Mouse (Mus musculus) forebrain, embryonic 12.5 days (tissue): ENCODE measurements at regions not wholly inside any gene's neighbourhood (a gene's known extent, or its start where the extent isn't known, plus 50 kb on each side); places are given as distances from the start of the nearest gene placed in this dataset.

Source experiments
- ATAC-seq: fragments of 200-750 bp; cut with Nextera tagmentation; 2 replicates; pipeline ENCODE4 v1.8.0; 2017; ENCODE audit warnings: moderate TSS enrichment; ENCODE audit not compliant: low FRiP score
- H3K27ac ChIP-seq: fragments of 300-500 bp; sonication (generic); 2 replicates; pipeline ENCODE4 v1.5.1; 2016; ENCODE audit warnings: mild to moderate bottlenecking
- H3K27me3 ChIP-seq: fragments of 300-500 bp; sonication (generic); 2 replicates; pipeline ENCODE4 v1.6.1; 2016; ENCODE audit warnings: mild to moderate bottlenecking
- H3K36me3 ChIP-seq: fragments of 300-500 bp; sonication (generic); replicated peaks from 2 replicates; pipeline ENCODE4 v1.6.1; 2016; ENCODE audit warnings: mild to moderate bottlenecking
- H3K4me1 ChIP-seq: fragments of 300-500 bp; sonication (generic); 2 replicates; pipeline ENCODE4 v1.6.1; 2016
- H3K4me2 ChIP-seq: fragments of 300-500 bp; sonication (generic); 2 replicates; pipeline ENCODE4 v1.6.1; 2016; ENCODE audit warnings: mild to moderate bottlenecking, moderate library complexity
- H3K4me3 ChIP-seq: fragments of 300-500 bp; sonication (generic); replicated peaks from 2 replicates; pipeline ENCODE4 v1.5.1; 2016; ENCODE audit warnings: mild to moderate bottlenecking
- H3K9ac ChIP-seq: fragments of 300-500 bp; sonication (generic); 2 replicates; pipeline ENCODE4 v1.6.1; 2016; ENCODE audit warnings: mild to moderate bottlenecking
- H3K9me3 ChIP-seq: fragments of 300-500 bp; sonication (generic); 2 replicates; pipeline ENCODE4 v1.6.1; 2016
- WGBS: fragments of 180-500 bp; shearing (Covaris S2); methylation state at CpG from one replicate; pipeline ENCODE4 v1.1.7; 2016; 5-methylcytosine and 5-hydroxymethylcytosine counted together

GRCm38 (mm10) chr17:7577227-7577626, 192.0 kb upstream of the Unc93a2 start:
- H3K4me2 ChIP-seq: no peak overlapping the region
- H3K4me1 ChIP-seq: no peaks in the 10 kb centered on the region
- H3K27me3 ChIP-seq: no peaks in the 10 kb centered on the region
- no peak overlapping the region for H3K27ac ChIP-seq
- no peaks in the 10 kb centered on the region for H3K9me3 ChIP-seq
- no peak overlapping the region for H3K9ac ChIP-seq
- WGBS: 82% methylated on average over 4 of the region's 4 CpGs
- H3K36me3 ChIP-seq: no peaks in the 10 kb centered on the region
- H3K4me3 ChIP-seq: no peak overlapping the region
- ATAC-seq: no peak

- no peaks in the 10 kb centered on the region for H3K4me1 ChIP-seq
These were observed 186.2 kb upstream of the Unc93a2 start for GRCm38 (mm10) chr17:7571481-7571880.

GRCm38 (mm10) chr17:7568482-7568881, 183.2 kb upstream of the Unc93a2 start:
- Histone ChIP-seq H3K4me1 (no peaks in the 10 kb centered on the region), H3K9ac (no peak overlapping the region), H3K27ac (no peak overlapping the region), H3K36me3 (no peaks in the 10 kb centered on the region), H3K27me3 (no peaks in the 10 kb centered on the region), H3K4me3 (no peak overlapping the region), H3K4me2 (no peak overlapping the region), H3K9me3 (no peaks in the 10 kb centered on the region)
- 92% methylated on average over 5 of the region's 5 CpGs for WGBS
- no peak for ATAC-seq

More at GRCm38 (mm10) chr17:7571481-7571880, 186.2 kb upstream of the Unc93a2 start:
- no peak overlapping the region for H3K9ac ChIP-seq
- WGBS: 97% methylated on average over 3 of the region's 3 CpGs
- no peaks in the 10 kb centered on the region for H3K27me3 ChIP-seq
- H3K4me2 ChIP-seq: no peak overlapping the region
- H3K36me3 ChIP-seq: no peaks in the 10 kb centered on the region
- H3K27ac ChIP-seq: no peak overlapping the region
- H3K9me3 ChIP-seq: no peaks in the 10 kb centered on the region
- no peak for ATAC-seq
- no peak overlapping the region for H3K4me3 ChIP-seq

- Histone ChIP-seq H3K27ac (no peak overlapping the region), H3K4me1 (no peaks in the 10 kb centered on the region), H3K9me3 (no peaks in the 10 kb centered on the region), H3K4me3 (no peak overlapping the region), H3K9ac (no peak overlapping the region), H3K27me3 (peaks cover 3% of the 10 kb centered on the region; the same call in 1 of the 2 replicates), H3K4me2 (no peak overlapping the region), H3K36me3 (no peaks in the 10 kb centered on the region)
- WGBS: 82% methylated on average over 2 of the region's 2 CpGs
- ATAC-seq: no peak
These were observed 180.5 kb upstream of the Unc93a2 start for GRCm38 (mm10) chr17:7565771-7566170.

- no peaks in the 10 kb centered on the region for H3K9me3 ChIP-seq
- H3K4me1 ChIP-seq: no peaks in the 10 kb centered on the region
- no peak for ATAC-seq
- no peak overlapping the region for H3K9ac ChIP-seq
- H3K27ac ChIP-seq: no peak overlapping the region
- peaks cover 3% of the 10 kb centered on the region; the same call in 1 of the 2 replicates for H3K27me3 ChIP-seq
- WGBS: 21% methylated on average over 8 of the region's 8 CpGs
- no peaks in the 10 kb centered on the region for H3K36me3 ChIP-seq
- no peak overlapping the region for H3K4me2 ChIP-seq
- H3K4me3 ChIP-seq: no peak overlapping the region
These were observed 177.7 kb upstream of the Unc93a2 start for GRCm38 (mm10) chr17:7562940-7563339.

GRCm38 (mm10) chr17:7548456-7548855, 163.2 kb upstream of the Unc93a2 start:
- Histone ChIP-seq H3K36me3 (no peaks in the 10 kb centered on the region), H3K4me2 (no peak overlapping the region), H3K9me3 (no peaks in the 10 kb centered on the region), H3K9ac (no peak overlapping the region), H3K27ac (no peak overlapping the region), H3K27me3 (no peaks in the 10 kb centered on the region), H3K4me3 (no peak overlapping the region), H3K4me1 (no peaks in the 10 kb centered on the region)
- 85% methylated on average over 2 of the region's 2 CpGs for WGBS
- ATAC-seq: no peak

- no peaks in the 10 kb centered on the region for H3K4me1 ChIP-seq
- no peaks in the 10 kb centered on the region for H3K36me3 ChIP-seq
- no peak overlapping the region for H3K4me3 ChIP-seq
- H3K27ac ChIP-seq: no peak overlapping the region
- H3K4me2 ChIP-seq: no peak overlapping the region
- H3K9ac ChIP-seq: no peak overlapping the region
- H3K27me3 ChIP-seq: no peaks in the 10 kb centered on the region
- no peaks in the 10 kb centered on the region for H3K9me3 ChIP-seq
- 83% methylated on average over 4 of the region's 4 CpGs for WGBS
- no peak for ATAC-seq
These were observed 153.3 kb upstream of the Unc93a2 start for GRCm38 (mm10) chr17:7538402-7539087.

GRCm38 (mm10) chr17:7537618-7538266, 152.5 kb upstream of the Unc93a2 start:
- H3K9ac ChIP-seq: no peak overlapping the region
- 0 out of 2 replicates have a peak overlapping the region, but pooled peaks have one; percentile 8 for H3K27ac ChIP-seq
- H3K36me3 ChIP-seq: no peaks in the 10 kb centered on the region
- WGBS: 72% methylated on average over 7 of the region's 7 CpGs
- H3K4me2 ChIP-seq: no peak overlapping the region
- no peaks in the 10 kb centered on the region for H3K27me3 ChIP-seq
- H3K4me1 ChIP-seq: no peaks in the 10 kb centered on the region
- H3K4me3 ChIP-seq: no peak overlapping the region
- no peaks in the 10 kb centered on the region for H3K9me3 ChIP-seq
- no peak for ATAC-seq

GRCm38 (mm10) chr17:7537210-7537609, 151.9 kb upstream of the Unc93a2 start:
- Histone ChIP-seq H3K27ac (0 out of 2 replicates have a peak overlapping the region, but pooled peaks have one; percentile 8), H3K27me3 (no peaks in the 10 kb centered on the region), H3K9ac (no peak overlapping the region), H3K9me3 (no peaks in the 10 kb centered on the region), H3K36me3 (no peaks in the 10 kb centered on the region), H3K4me2 (no peak overlapping the region), H3K4me1 (no peaks in the 10 kb centered on the region), H3K4me3 (no peak overlapping the region)
- 91% methylated on average over 5 of the region's 5 CpGs for WGBS
- no peak for ATAC-seq

- Histone ChIP-seq H3K27me3 (no peaks in the 10 kb centered on the region), H3K9ac (no peak overlapping the region), H3K9me3 (no peaks in the 10 kb centered on the region), H3K36me3 (no peaks in the 10 kb centered on the region), H3K4me3 (no peak overlapping the region), H3K27ac (no peak overlapping the region), H3K4me2 (no peak overlapping the region), H3K4me1 (no peaks in the 10 kb centered on the region)
- ATAC-seq: no peak
- 92% methylated on average over 6 of the region's 6 CpGs for WGBS
These were observed 149.3 kb upstream of the Unc93a2 start for GRCm38 (mm10) chr17:7534386-7535059.

GRCm38 (mm10) chr17:7533552-7533951, 148.3 kb upstream of the Unc93a2 start:
- Histone ChIP-seq H3K27ac (no peak overlapping the region), H3K9me3 (no peaks in the 10 kb centered on the region)
- no peak for ATAC-seq

GRCm38 (mm10) chr17:7532618-7533017, 147.4 kb upstream of the Unc93a2 start:
- Histone ChIP-seq H3K4me2 (no peak overlapping the region), H3K9me3 (no peaks in the 10 kb centered on the region), H3K9ac (no peak overlapping the region), H3K36me3 (no peaks in the 10 kb centered on the region), H3K27ac (no peak overlapping the region), H3K4me3 (no peak overlapping the region), H3K27me3 (no peaks in the 10 kb centered on the region), H3K4me1 (no peaks in the 10 kb centered on the region)
- whole genome bisulfite sequencing: 90% methylated on average over 3 of the region's 3 CpGs
- ATAC-seq: no peak

More at GRCm38 (mm10) chr17:7533552-7533951, 148.3 kb upstream of the Unc93a2 start:
- WGBS: 82% methylated on average over 2 of the region's 2 CpGs
- H3K4me2 ChIP-seq: no peak overlapping the region
- no peak overlapping the region for H3K9ac ChIP-seq
- no peaks in the 10 kb centered on the region for H3K27me3 ChIP-seq
- no peak overlapping the region for H3K4me3 ChIP-seq
- no peaks in the 10 kb centered on the region for H3K4me1 ChIP-seq
- no peaks in the 10 kb centered on the region for H3K36me3 ChIP-seq
